Mouse (Mus musculus): ENCODE measurements around the gene Acer3. TPM values are rescaled to one million over a fixed set of nuclear protein-coding genes. Genes with fewer than 3 reads are reported as not detected.

Gene Acer3
- polyA plus RNA-seq, 1 experiment from 2014 or later: 23.2 TPM

DNA sequence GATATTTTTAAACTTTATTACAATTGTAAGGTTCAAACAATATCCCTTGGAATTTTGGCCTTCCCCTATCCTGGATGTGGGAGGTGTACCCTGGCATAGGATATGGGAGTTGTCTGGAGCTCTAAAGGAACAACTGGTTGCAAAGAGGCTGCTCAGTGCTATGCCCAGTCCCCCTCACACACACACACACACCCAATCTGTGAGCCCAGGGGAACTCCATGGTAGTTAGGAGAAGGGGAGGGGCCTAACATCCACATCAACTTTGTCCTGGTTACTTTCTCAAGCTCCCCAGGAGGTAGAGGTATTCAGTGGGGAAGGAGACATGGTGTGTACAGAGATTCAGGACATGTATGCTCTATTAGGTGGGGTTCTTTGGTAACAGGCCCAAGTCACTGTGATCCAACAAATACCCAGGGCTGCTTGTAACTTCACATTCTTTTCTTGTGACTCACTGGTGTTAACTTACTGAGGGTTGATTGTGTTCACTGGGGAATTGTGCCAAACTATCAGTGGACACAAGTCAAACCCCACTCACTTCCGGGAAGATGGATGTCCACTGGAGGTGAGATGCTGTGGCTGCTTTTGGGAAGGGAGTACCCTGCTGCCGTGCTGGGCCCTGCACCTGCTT is 9.5 kb upstream of the Acer3 start:
- no peaks in the 10 kb centered on the region for H3K9me3 ChIP-seq (replicated peaks)
- H3K27ac ChIP-seq: no peak overlapping the region
- H3K27me3 ChIP-seq (ENCODE audit: low read depth, poor library complexity, severe bottlenecking): no peaks in the 10 kb centered on the region
- no peak overlapping the region for H3K4me3 ChIP-seq
- no peak for DNase-seq (ENCODE audit: low spot score)
- WGBS: 84% methylated on average over 2 of the region's 2 CpGs
- H3K4me1 ChIP-seq: peaks cover 11% of the 10 kb centered on the region
- H3K36me3 ChIP-seq: no peaks in the 10 kb centered on the region

GRCm38 (mm10) chr7:98329651-98330374 is 8.8 kb upstream of the Acer3 start:
- H3K9me3 ChIP-seq (replicated peaks): no peaks in the 10 kb centered on the region
- no peak overlapping the region for H3K4me3 ChIP-seq
- no peaks in the 10 kb centered on the region for H3K27me3 ChIP-seq (ENCODE audit: low read depth, poor library complexity, severe bottlenecking)
- 81% methylated on average over 7 of the region's 7 CpGs for WGBS
- DNase-seq (ENCODE audit: low spot score): no peak
- H3K36me3 ChIP-seq: no peaks in the 10 kb centered on the region
- peaks cover 9% of the 10 kb centered on the region; the same call in 1 of the 2 replicates for H3K4me1 ChIP-seq
- no peak overlapping the region for H3K27ac ChIP-seq

- no peak for DNase-seq (ENCODE audit: low spot score)
- no peaks in the 10 kb centered on the region for H3K27me3 ChIP-seq (ENCODE audit: low read depth, poor library complexity, severe bottlenecking)
- no peak overlapping the region for H3K27ac ChIP-seq
- no peaks in the 10 kb centered on the region for H3K9me3 ChIP-seq (replicated peaks)
- no peak overlapping the region for H3K4me3 ChIP-seq
- peaks cover 7% of the 10 kb centered on the region; the same call in 1 of the 2 replicates for H3K4me1 ChIP-seq
- 62% methylated on average over 2 of the region's 2 CpGs for WGBS
- H3K36me3 ChIP-seq: no peaks in the 10 kb centered on the region
Measured at GRCm38 (mm10) chr7:98328311-98328710, 7.3 kb upstream of the Acer3 start.

GRCm38 (mm10) chr7:98326051-98326450 is 5.0 kb upstream of the Acer3 start:
- H3K4me1 ChIP-seq: no peaks in the 10 kb centered on the region
- no peak overlapping the region for H3K4me3 ChIP-seq
- no peaks in the 10 kb centered on the region for H3K9me3 ChIP-seq (replicated peaks)
- H3K27ac ChIP-seq: no peak overlapping the region
- DNase-seq (ENCODE audit: low spot score): no peak
- no peaks in the 10 kb centered on the region for H3K27me3 ChIP-seq (ENCODE audit: low read depth, poor library complexity, severe bottlenecking)
- no peaks in the 10 kb centered on the region for H3K36me3 ChIP-seq
- 94% methylated on average over 7 of the region's 7 CpGs for WGBS

GRCm38 (mm10) chr7:98324228-98324627 is 3.2 kb upstream of the Acer3 start:
- H3K9me3 ChIP-seq (replicated peaks): no peaks in the 10 kb centered on the region
- WGBS: 69% methylated on average over 1 of the region's 1 CpGs
- H3K4me3 ChIP-seq: no peak overlapping the region
- H3K4me1 ChIP-seq: no peaks in the 10 kb centered on the region
- DNase-seq (ENCODE audit: low spot score): no peak
- H3K27me3 ChIP-seq (ENCODE audit: low read depth, poor library complexity, severe bottlenecking): no peaks in the 10 kb centered on the region
- H3K27ac ChIP-seq: no peak overlapping the region
- H3K36me3 ChIP-seq: no peaks in the 10 kb centered on the region

GRCm38 (mm10) chr7:98323288-98324019 is 2.4 kb upstream of the Acer3 start:
- Histone ChIP-seq H3K9me3 (replicated peaks) (no peaks in the 10 kb centered on the region), H3K4me3 (no peak overlapping the region), H3K27me3 (ENCODE audit: low read depth, poor library complexity, severe bottlenecking) (no peaks in the 10 kb centered on the region), H3K4me1 (no peaks in the 10 kb centered on the region), H3K27ac (no peak overlapping the region), H3K36me3 (no peaks in the 10 kb centered on the region)
- no peak for DNase-seq (ENCODE audit: low spot score)
- 51% methylated on average over 5 of the region's 5 CpGs for WGBS

- 76% methylated on average over 3 of the region's 3 CpGs for WGBS
- no peak for DNase-seq (ENCODE audit: low spot score)
- Histone ChIP-seq H3K36me3 (no peaks in the 10 kb centered on the region), H3K27me3 (ENCODE audit: low read depth, poor library complexity, severe bottlenecking) (no peaks in the 10 kb centered on the region), H3K9me3 (replicated peaks) (no peaks in the 10 kb centered on the region), H3K27ac (no peak overlapping the region), H3K4me1 (no peaks in the 10 kb centered on the region), H3K4me3 (no peak overlapping the region)
Measured at GRCm38 (mm10) chr7:98322415-98322814, 1.4 kb upstream of the Acer3 start.

- 88% methylated on average over 7 of the region's 7 CpGs for WGBS
- Histone ChIP-seq H3K4me1 (no peaks in the 10 kb centered on the region), H3K27ac (no peak overlapping the region), H3K4me3 (no peak overlapping the region), H3K27me3 (ENCODE audit: low read depth, poor library complexity, severe bottlenecking) (no peaks in the 10 kb centered on the region), H3K9me3 (replicated peaks) (no peaks in the 10 kb centered on the region), H3K36me3 (no peaks in the 10 kb centered on the region)
- DNase-seq (ENCODE audit: low spot score): no peak
Measured at GRCm38 (mm10) chr7:98320006-98320556, 927 bp downstream of the Acer3 start.

- no peaks in the 10 kb centered on the region for H3K36me3 ChIP-seq
- WGBS: 64% methylated on average over 2 of the region's 2 CpGs
- H3K4me1 ChIP-seq: no peaks in the 10 kb centered on the region
- H3K27ac ChIP-seq: no peak overlapping the region
- H3K9me3 ChIP-seq (replicated peaks): no peaks in the 10 kb centered on the region
- no peak overlapping the region for H3K4me3 ChIP-seq
- DNase-seq (ENCODE audit: low spot score): no peak
- H3K27me3 ChIP-seq (ENCODE audit: low read depth, poor library complexity, severe bottlenecking): no peaks in the 10 kb centered on the region
Measured at GRCm38 (mm10) chr7:98316568-98316967, 4.4 kb downstream of the Acer3 start.

GRCm38 (mm10) chr7:98315087-98315486 is 5.9 kb downstream of the Acer3 start:
- WGBS: 89% methylated on average over 2 of the region's 2 CpGs

GRCm38 (mm10) chr7:98312185-98312920 is 8.7 kb downstream of the Acer3 start:
- Histone ChIP-seq H3K27me3 (ENCODE audit: low read depth, poor library complexity, severe bottlenecking) (no peaks in the 10 kb centered on the region), H3K27ac (no peak overlapping the region), H3K4me3 (no peak overlapping the region), H3K4me1 (peaks cover 13% of the 10 kb centered on the region), H3K36me3 (no peaks in the 10 kb centered on the region), H3K9me3 (replicated peaks) (no peaks in the 10 kb centered on the region)
- no peak for DNase-seq (ENCODE audit: low spot score)
- 71% methylated on average over 4 of the region's 4 CpGs for WGBS

More at GRCm38 (mm10) chr7:98315087-98315486, 5.9 kb downstream of the Acer3 start:
- Histone ChIP-seq H3K9me3 (replicated peaks) (no peaks in the 10 kb centered on the region), H3K27me3 (ENCODE audit: low read depth, poor library complexity, severe bottlenecking) (no peaks in the 10 kb centered on the region), H3K36me3 (no peaks in the 10 kb centered on the region), H3K4me3 (no peak overlapping the region), H3K27ac (no peak overlapping the region), H3K4me1 (no peaks in the 10 kb centered on the region)
- no peak for DNase-seq (ENCODE audit: low spot score)

GRCm38 (mm10) chr7:98310266-98310665 is 10.7 kb downstream of the Acer3 start:
- 62% methylated on average over 6 of the region's 6 CpGs for WGBS
- Histone ChIP-seq H3K4me1 (peaks cover 13% of the 10 kb centered on the region), H3K9me3 (replicated peaks) (no peaks in the 10 kb centered on the region), H3K4me3 (no peak overlapping the region), H3K36me3 (no peaks in the 10 kb centered on the region), H3K27me3 (ENCODE audit: low read depth, poor library complexity, severe bottlenecking) (no peaks in the 10 kb centered on the region), H3K27ac (no peak overlapping the region)
- DNase-seq (ENCODE audit: low spot score): no peak

Data from limb, embryonic 10.5 days (tissue).